Mouse (Mus musculus) fibroblast of lung, adult 2 months (primary cell): ENCODE measurements around the gene Prkg1.

Source experiments
- DNase-seq: peaks from one replicate; pipeline ENCODE4 v3.0.0-alpha.2; 2011; ENCODE audit warnings: low read depth

The Prkg1 gene

GRCm38 (mm10) chr19:31764801-31765340 is at the start of gene Prkg1:
Gene Prkg1 (minus strand): TSS chr19:31765033.
- DNase-seq = no peak

- DNase-seq = no peak
Measured at GRCm38 (mm10) chr19:31813087-31813486, 48.3 kb upstream of the Prkg1 start.

DNA sequence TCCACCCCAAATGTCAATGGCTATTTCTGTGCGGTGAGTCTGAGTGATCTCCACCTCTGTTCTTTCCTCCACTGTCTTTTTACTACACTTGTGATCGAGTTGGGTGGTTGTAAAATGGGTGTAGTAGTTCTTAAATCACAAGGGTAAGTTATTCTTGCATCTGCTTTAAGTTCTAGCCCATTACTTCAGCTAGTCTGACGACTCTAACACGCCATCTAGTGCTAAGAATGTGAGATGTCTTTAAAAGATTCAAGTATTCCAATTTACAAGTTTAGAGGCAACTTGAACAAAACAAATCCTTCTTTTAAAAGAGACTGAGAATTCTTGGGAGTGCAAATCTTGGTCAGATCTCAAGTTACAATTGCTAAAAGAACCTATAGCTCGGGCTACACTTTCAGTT is 46.5 kb upstream of the Prkg1 start:
- peak; percentile 24 for DNase-seq

DNA sequence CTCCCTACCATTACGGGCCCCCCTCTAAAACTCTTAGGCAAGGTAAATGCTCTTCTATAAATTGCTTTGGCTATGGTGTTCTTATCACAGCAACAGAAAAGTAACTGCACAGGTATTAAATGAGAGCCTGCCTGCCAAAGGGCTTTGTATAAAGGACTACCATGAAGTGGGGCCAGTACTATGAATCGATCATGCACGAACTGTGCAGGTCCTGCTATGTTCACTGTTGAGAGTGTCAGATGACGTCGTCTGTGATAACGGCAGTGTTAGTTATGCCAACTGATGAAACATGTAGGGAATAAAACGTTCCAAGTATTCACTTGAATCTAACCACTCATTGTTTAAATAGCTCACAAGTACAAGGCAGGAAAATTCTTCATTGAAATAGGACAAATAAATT is 40.6 kb upstream of the Prkg1 start:
- DNase-seq = no peak

DNA sequence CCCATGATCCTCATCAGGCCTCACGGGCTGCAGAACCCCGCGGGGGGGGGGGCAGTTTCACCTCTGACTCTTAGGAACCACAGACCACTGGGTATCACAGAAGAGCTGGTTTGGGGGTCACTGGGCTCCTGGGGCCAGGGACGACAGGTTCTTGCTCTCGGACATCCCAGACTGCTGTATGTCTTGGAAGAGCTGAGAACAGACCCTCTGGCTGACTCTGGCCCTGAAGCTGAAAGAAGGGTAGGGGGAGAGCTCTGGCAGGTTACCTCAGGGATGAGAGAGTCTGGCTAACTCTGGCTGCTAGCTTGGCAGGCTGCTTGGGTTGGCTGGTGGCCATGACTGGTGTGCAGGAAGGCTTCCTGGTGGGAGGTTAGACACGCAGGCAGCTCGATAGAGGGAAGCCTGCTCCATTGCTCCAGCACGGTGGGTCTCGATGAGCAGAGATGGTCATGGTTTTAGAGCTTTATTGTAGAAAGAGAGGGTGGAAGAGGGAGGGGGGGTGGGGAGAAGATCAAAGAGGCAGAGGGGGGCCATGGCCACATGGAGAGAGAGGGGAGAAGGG is 30.7 kb upstream of the Prkg1 start:
- no peak for DNase-seq

- DNase-seq = no peak
Measured at GRCm38 (mm10) chr19:31791724-31792123, 26.9 kb upstream of the Prkg1 start.

DNA sequence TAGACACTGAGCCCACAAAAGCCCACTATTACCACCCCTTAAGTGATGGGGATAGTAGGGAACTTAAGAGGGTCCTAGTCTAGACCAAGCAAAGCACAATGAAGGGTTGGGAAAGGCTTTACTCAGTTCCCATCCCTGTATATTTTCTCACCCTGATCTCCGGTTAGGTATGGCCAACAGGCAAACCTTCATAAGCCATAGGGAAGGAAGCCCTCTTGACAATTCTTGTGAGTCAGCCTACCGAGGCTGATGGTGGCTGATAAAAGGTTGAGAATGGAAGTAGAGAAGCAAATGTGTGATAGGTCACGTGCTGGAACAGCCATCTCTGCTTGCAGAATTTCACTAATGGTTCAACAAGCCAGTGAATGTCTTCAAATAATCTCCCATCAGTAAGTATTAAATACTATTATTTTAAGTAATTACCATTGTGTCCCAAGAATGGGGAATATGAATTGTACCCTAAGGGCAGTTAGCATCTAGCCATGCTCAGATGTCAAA is 16.7 kb upstream of the Prkg1 start:
- no peak for DNase-seq

GRCm38 (mm10) chr19:31781077-31781476 is 16.2 kb upstream of the Prkg1 start:
- no peak for DNase-seq

DNA sequence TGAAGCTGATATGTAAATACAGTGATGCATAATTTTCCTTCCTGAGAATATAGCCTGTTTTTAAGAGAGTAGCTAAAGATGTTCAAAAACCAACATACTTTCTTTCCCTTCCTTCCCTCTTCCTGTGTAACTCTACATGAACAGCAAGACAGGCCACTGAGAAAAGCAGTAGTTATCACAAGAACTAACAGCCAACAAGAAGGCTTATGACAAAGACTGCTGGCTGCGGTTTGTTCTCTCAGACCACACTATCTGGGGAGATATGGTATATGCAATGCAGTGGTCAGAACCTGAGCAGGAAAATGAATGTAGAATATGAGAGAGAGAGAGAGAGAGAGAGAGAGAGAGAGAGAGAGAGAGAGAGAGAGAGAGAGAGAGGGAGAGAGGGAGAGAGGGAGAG is 15.4 kb upstream of the Prkg1 start:
- no peak for DNase-seq

- no peak for DNase-seq
Measured at GRCm38 (mm10) chr19:31779021-31779420, 14.2 kb upstream of the Prkg1 start.

GRCm38 (mm10) chr19:31767004-31767403 is 2.2 kb upstream of the Prkg1 start:
- no peak for DNase-seq

DNA sequence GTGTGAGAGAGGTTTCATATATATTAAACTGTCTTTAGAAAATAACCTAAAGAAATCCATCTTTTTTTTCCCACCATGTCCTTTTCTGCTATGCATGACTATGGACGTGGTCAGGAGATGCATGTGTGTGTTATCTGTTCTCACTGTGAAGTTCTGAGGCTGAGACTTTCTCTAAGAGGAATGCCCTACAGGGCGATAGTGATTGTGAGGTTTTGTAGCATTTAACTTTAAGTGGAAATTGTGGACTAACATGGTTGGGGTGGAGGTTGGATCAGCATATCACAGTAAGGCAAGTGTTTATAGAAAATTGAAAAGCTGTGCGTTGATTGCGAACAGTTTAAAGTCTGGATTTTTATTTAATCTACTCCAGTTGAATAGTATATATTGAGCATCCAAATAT is 618 bp upstream of the Prkg1 start:
- no peak for DNase-seq

- DNase-seq = no peak
Measured at GRCm38 (mm10) chr19:31763951-31764800, 657 bp downstream of the Prkg1 start.

- no peak for DNase-seq
Measured at GRCm38 (mm10) chr19:31763246-31763821, 1.5 kb downstream of the Prkg1 start.

DNA sequence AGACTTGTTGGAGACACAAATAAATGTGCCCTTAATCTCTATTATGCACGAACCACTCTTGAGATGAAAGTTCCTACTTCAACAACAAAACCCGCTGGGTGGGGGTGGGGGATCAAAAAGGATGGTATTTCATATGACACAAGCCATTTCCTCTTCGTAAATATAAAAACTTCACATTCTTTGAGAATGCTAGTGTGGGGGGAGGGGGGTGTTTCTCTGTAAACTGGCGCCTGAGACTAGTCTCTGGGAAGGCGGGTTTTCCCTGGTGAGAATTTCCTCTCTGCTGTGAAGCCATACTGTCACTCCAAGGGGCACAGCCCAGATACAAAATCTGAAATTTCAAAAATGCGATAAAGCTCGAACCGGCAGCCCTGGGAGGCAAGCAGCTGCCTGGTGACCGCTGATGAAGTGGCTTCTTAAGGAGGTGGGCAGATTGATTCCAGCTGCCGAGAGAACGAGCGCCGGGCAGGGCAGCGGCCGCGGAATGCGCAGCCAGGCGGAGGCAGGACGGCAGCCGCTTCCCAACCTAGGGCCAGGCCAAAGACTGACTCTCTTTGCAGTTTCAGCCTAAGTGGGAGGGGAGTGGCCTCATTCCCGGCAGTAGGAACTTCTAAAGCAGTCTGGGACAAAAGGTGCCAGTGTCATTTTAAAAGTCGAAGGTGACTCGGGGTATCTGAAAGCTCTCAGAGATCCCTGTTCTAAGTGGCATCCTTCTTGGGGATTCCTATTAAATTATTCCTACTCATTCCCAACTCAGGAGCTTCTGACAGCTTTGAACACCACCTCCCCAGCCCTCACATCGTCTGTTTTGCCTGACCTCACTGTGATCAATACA is 2.2 kb downstream of the Prkg1 start:
- peak; percentile 65 for DNase-seq

GRCm38 (mm10) chr19:31759855-31760254 is 5.0 kb downstream of the Prkg1 start:
- DNase-seq = no peak

- peak; percentile 46 for DNase-seq
Measured at GRCm38 (mm10) chr19:31755929-31756792, 8.7 kb downstream of the Prkg1 start.

DNA sequence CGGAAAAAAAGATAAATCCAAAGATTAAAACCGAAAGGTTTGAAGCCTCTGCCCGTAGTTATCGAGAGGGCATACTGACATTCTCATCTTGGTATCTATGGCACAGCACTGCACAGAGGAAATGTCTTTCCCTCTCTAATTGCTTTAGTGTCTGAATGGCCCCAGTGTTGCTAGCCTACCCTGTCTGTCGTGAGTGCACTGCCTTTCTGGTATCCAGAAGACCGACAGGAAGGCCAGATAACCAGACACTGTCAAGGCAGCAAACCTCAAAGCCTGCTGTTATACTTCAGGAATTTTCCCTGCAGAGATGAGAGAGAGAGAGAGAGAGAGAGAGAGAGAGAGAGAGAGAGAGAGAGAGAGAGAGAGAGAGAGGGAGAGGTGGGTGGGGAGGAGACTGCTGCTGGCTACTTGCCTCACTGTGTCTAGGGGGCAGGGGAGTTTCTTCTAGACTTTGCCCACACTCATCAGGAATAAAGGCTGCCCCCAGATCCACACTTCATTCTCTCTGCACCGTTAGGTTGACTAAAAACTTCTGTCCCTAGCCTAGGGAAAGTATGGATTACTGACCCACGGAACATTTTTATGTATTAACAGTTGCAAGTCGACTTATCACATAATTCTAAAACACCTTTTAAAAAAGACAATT is 10.1 kb downstream of the Prkg1 start:
- DNase-seq = no peak

DNA sequence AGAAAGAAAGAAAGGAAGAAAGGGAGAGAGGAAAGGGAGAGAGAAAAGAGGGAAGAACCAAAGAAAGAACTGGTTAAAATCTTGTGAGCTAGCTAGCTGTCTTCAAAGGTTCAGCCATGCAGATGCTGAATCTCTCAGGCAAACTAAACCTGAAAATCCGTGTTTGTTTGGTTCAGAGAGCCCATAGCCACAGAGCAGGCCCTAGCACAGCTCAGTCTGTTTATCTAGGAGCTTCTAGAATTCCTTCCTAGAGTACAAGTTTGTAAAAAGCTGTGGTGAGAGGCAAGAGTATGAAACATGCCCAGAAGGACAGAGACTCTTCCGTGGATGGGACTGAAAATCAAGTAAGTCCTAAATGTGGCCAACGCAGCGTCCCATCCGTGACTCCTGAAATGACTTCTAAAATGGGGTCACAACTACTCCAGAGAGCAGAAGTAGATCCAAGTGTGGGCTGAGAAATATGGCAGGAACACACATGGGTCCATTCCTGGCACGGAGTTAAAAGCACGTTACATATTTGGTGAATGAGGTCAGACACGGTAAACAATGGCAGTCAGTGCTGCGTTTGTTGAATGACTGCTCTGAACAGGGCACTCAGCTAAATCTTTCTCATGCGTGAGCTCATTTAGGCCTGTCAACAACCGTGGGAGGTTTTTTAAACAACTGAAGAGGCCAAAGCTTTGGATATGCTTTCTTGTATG is 13.7 kb downstream of the Prkg1 start:
- DNase-seq = peak; percentile 43

GRCm38 (mm10) chr19:31746635-31747034 is 18.2 kb downstream of the Prkg1 start:
- no peak for DNase-seq
